23 mouse cellular contexts compared by ENCODE assay signal in the genomic region with DNA sequence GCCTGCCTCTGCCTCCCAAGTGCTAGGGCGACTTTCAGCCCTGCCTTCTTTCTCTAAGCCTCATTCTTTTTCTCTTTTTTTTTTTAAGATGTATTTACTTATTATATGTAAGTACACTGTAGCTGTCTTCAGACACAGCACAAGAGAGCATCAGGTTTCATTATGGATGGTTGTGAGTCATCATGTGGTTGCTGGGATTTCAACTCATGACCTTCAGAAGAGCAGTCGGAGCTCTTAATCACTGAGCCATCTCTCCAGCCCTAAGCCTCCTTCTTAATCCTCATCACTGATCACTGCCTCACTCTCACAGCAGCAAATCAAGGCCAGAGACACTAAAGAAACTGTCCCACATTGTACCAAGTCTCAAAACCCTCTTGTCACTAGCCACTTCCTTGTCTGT. TPM values are rescaled to one million over a fixed set of nuclear protein-coding genes. Genes with fewer than 3 reads are reported as not detected.
DNase-seq lines count a peak whose midpoint lies in the region; TF ChIP-seq lines count a peak whose summit lies in the region.
"Had no signal": no experiment of that assay in that cellular context is flagged by ENCODE, and none has a peak within 500 bp of the region (broad histone marks: within the 10 kb centered on the region; RNA-seq: fewer than 3 reads in every experiment).

No protein-coding gene starts in this region.

- no peaks in the 10 kb centered on the region for H3K27me3 ChIP-seq in C2C12 (ENCODE audit: control insufficient read depth, insufficient read depth, insufficient read length)
- H3K27me3 ChIP-seq: embryonic facial prominence, embryonic 13.5 days; forebrain, embryonic 12.5 days; forebrain, embryonic 15.5 days had no signal

- no peak overlapping the region for H3ac ChIP-seq in C2C12 (ENCODE audit: control insufficient read depth, insufficient read length, low read depth)

- no peak overlapping the region for H3K4me3 ChIP-seq in C2C12 (ENCODE audit: insufficient read depth, poor library complexity, severe bottlenecking)
- H3K4me3 ChIP-seq: embryonic facial prominence, embryonic 10.5 days; embryonic facial prominence, embryonic 13.5 days; erythroblast, embryonic 14.5 days; forebrain, embryonic 12.5 days; forebrain, embryonic 15.5 days; hindbrain, embryonic 10.5 days had no signal

- H3K79me2 ChIP-seq in C2C12 (ENCODE audit: control insufficient read depth, insufficient read depth), result peaks cover 11% of the 10 kb centered on the region

- H3K79me3 ChIP-seq in C2C12 (ENCODE audit: low read depth), result peaks cover 11% of the 10 kb centered on the region

- TF ChIP-seq CTCF in C2C12 (IDR thresholded peaks at IDR 0.05; ENCODE audit: control insufficient read depth, insufficient read depth, insufficient read length), result no peak

- no peaks in the 10 kb centered on the region for H3K36me3 ChIP-seq in C2C12 (ENCODE audit: control insufficient read depth, insufficient read depth)
- H3K36me3 ChIP-seq: embryonic facial prominence, embryonic 10.5 days; embryonic facial prominence, embryonic 13.5 days; forebrain, embryonic 12.5 days; forebrain, embryonic 15.5 days; hindbrain, embryonic 10.5 days had no signal

- DNase-seq in adrenal gland, adult 8-10 months, result peak; percentile 30
- no peak for DNase-seq in adrenal gland, postnatal 25 days
- DNase-seq in 3T3-L1 (ENCODE audit: low read depth, low spot score), result peak; percentile 92
- peak; percentile 34 to 40 for DNase-seq in adrenal gland, postnatal 36 days
- DNase-seq in cerebellum, postnatal 4 days (ENCODE audit: low spot score in 2 of 2), result no peak
- DNase-seq in spleen, adult 12 weeks (ENCODE audit: low spot score), result no peak
- DNase-seq: cerebellum, adult 11 months; cerebellum, adult 2 months; cerebellum, postnatal 25 days; embryo, embryonic 11 days; gastrocnemius, postnatal 25 days; heart, postnatal 36 days; kidney, adult 18-20 months; kidney, adult 9 months had no signal

TF ChIP-seq in C2C12, 6 proteins besides CTCF, POLR2A, EP300 and RAD21:
- TF ChIP-seq FOSL1 (IDR thresholded peaks at IDR 0.05; ENCODE audit: insufficient read depth, low read length, poor library complexity, severe bottlenecking) (peak; percentile 17), MYOG (IDR thresholded peaks at IDR 0.05; ENCODE audit: control insufficient read depth, extremely low read depth, insufficient read length) (no peak)
TF ChIP-seq in C2C12: peak in this region for 1.

RNA-seq across cellular contexts. Expression of a gene that starts 3.1 kb away (rescaled TPM):
- 10 to 100 TPM; 18.1 to 26.2 (median 20.1) TPM for total RNA-seq in adrenal gland, adult 8-10 months (2022)
- 21.7 and 25.2 TPM in 2 replicates for total RNA-seq in adrenal gland, postnatal 25 days (2021)
- polyA plus RNA-seq in C2C12 (2012; fragmentation: generic; extraction: Trizol), result 7.1 TPM
- 10 to 100 TPM; 19.7 to 23.2 TPM for total RNA-seq in adrenal gland, postnatal 36 days (2021)

RNA-seq across cellular contexts. Expression of a gene that starts 10.3 kb away (rescaled TPM):
- 1 to 10 TPM in 2 of 4 experiments, under 1 TPM in 2; 0.24 to 1.7 (median 0.98) TPM for total RNA-seq in adrenal gland, adult 8-10 months (2022)
- 0.86 and 2.1 TPM in 2 replicates for total RNA-seq in adrenal gland, postnatal 25 days (2021)
- polyA plus RNA-seq in C2C12 (2012; fragmentation: generic; extraction: Trizol), result 0.06 TPM
- 1 to 10 TPM in 1 of 2 experiments, under 1 TPM in 1; 0.79 to 1.1 TPM for total RNA-seq in adrenal gland, postnatal 36 days (2021)
- total RNA-seq: gastrocnemius, adult 8-10 months; heart, adult 8-10 months; heart, postnatal 36 days had no signal

Comparison
In these comparisons a context has a peak if more than half of its experiments do, and no peak if none do; other contexts are left out.
1. DNase-seq: peak in adrenal gland, adult 8-10 months (single experiment), 3T3-L1 (single experiment) and adrenal gland, postnatal 36 days (2 of 2); none in adrenal gland, postnatal 25 days (single experiment), cerebellum, postnatal 4 days (0 of 2) and spleen, adult 12 weeks (single experiment).